ENCODE assay signal across 8 mouse cellular contexts in genomic region chr19:16131831-16132230, GRCm38 (mm10). TPM values are rescaled to one million over a fixed set of nuclear protein-coding genes. Genes with fewer than 3 reads are reported as not detected.
DNase-seq lines count a peak whose midpoint lies in the region; ATAC-seq and TF ChIP-seq lines count a peak whose summit lies in the region.

No protein-coding gene starts in this region.

- H3K27ac ChIP-seq in limb, embryonic 10.5 days, result peak overlapping the region; percentile 99
- H3K27ac ChIP-seq in small intestine, adult 2 months (ENCODE audit: insufficient read depth, low read depth, low read length), result peak overlapping the region; percentile 78

- WGBS in limb, embryonic 10.5 days, result 14% methylated on average over 6 of the region's 6 CpGs
- 5% methylated on average over 6 of the region's 6 CpGs for WGBS in small intestine, adult 2 months

- no peak for ATAC-seq in CD4-positive, CD25-positive, alpha-beta regulatory T cell, adult 4 months

- H3K4me1 ChIP-seq in limb, embryonic 10.5 days, result peaks cover 26% of the 10 kb centered on the region
- H3K4me1 ChIP-seq in small intestine, adult 2 months (ENCODE audit: control insufficient read depth, insufficient read depth, insufficient read length, low read length), result no peaks in the 10 kb centered on the region; the same call in 1 of the 2 replicates

- TF ChIP-seq POLR2A in small intestine, adult 2 months (IDR thresholded peaks at IDR 0.05; ENCODE audit: low read depth, low read length), result no peak

- TF ChIP-seq CTCF in small intestine, adult 2 months (IDR thresholded peaks at IDR 0.05; ENCODE audit: extremely low read depth, insufficient read length, insufficient replicate concordance, low read depth, low read length), result no peak

- no peaks in the 10 kb centered on the region for H3K27me3 ChIP-seq in limb, embryonic 10.5 days (ENCODE audit: low read depth, poor library complexity, severe bottlenecking)
- no peaks in the 10 kb centered on the region for H3K27me3 ChIP-seq in small intestine, adult 2 months (ENCODE audit: control insufficient read depth, insufficient read depth, low read length)

- H3K4me3 ChIP-seq in limb, embryonic 10.5 days, result peak overlapping the region; percentile 97
- H3K4me3 ChIP-seq in small intestine, adult 2 months (ENCODE audit: low read depth, low read length), result peak overlapping the region; percentile 98

- H3K36me3 ChIP-seq in limb, embryonic 10.5 days, result no peaks in the 10 kb centered on the region
- H3K36me3 ChIP-seq in small intestine, adult 2 months (ENCODE audit: control insufficient read depth, insufficient read depth, low read length), result no peaks in the 10 kb centered on the region

- no peaks in the 10 kb centered on the region for H3K9me3 ChIP-seq in limb, embryonic 10.5 days (replicated peaks)

- peak; percentile 6 for DNase-seq in CD4-positive, CD25-positive, alpha-beta regulatory T cell, adult 2 months (ENCODE audit: low read depth, low spot score)
- DNase-seq in ovary, postnatal 10 days (ENCODE audit: low spot score), result peak; percentile 11
- DNase-seq in ovary, postnatal 36 days (ENCODE audit: low spot score), result no peak
- DNase-seq in limb, embryonic 10.5 days (ENCODE audit: low spot score), result no peak
- no peak for DNase-seq in frontal cortex, postnatal 25 days (ENCODE audit: low spot score in 2 of 2)
- no peak for DNase-seq in spleen, adult 18-20 months

RNA-seq across cellular contexts. Expression of gene Gnaq, which starts 0.8 kb away (rescaled TPM):
- 10 to 100 TPM; 19.3 to 37.7 TPM for polyA plus RNA-seq in CD4-positive, CD25-positive, alpha-beta regulatory T cell, adult 4 months (2017; shearing (Covaris generic))
- polyA plus RNA-seq in limb, embryonic 10.5 days (2016; fragmentation: Nextera tagmentation; extraction: Ambion mirVana), result 16.8 and 19.6 TPM in 2 replicates
- 6.3 and 16.1 TPM in 2 replicates for polyA plus RNA-seq in small intestine, adult 2 months (2012; rRNA removed)

Comparison
In these comparisons a context has a peak if more than half of its experiments do, and no peak if none do; other contexts are left out.
1. DNase-seq: peak in CD4-positive, CD25-positive, alpha-beta regulatory T cell, adult 2 months (single experiment) and ovary, postnatal 10 days (single experiment); none in ovary, postnatal 36 days (single experiment), limb, embryonic 10.5 days (single experiment), frontal cortex, postnatal 25 days (0 of 2) and spleen, adult 18-20 months (0 of 2).